Mouse (Mus musculus) gastrocnemius, postnatal 25 days (tissue): ENCODE data around the gene Ifi206. TPM values are rescaled to one million over a fixed set of nuclear protein-coding genes. Genes with fewer than 3 reads are reported as not detected.
"Not testable (repeated sequence)": the region's sequence is repeated elsewhere in the genome, so short reads cannot be mapped to it uniquely, and the experiment has no call there.

ENCODE experiments used
- DNase-seq: peaks from one replicate; pipeline ENCODE4 v3.0.0; 2022
- long read RNA-seq, 2 experiments: library from polyadenylated mRNA; stranded (forward); transcript quantifications; one replicate each; pipeline ENCODE4 v2.0.0; 2021
- total RNA-seq, 2 experiments: library from RNA; stranded (reverse); gene quantifications; 1 replicate in 1 of 2; 2 replicates in 1 of 2; pipeline ENCODE4 v1.2.3; 2021

Gene Ifi206
- not detected for total RNA-seq
- long read RNA-seq, experiment 1 = 0 reads
- long read RNA-seq, experiment 2 = 0 reads

DNA sequence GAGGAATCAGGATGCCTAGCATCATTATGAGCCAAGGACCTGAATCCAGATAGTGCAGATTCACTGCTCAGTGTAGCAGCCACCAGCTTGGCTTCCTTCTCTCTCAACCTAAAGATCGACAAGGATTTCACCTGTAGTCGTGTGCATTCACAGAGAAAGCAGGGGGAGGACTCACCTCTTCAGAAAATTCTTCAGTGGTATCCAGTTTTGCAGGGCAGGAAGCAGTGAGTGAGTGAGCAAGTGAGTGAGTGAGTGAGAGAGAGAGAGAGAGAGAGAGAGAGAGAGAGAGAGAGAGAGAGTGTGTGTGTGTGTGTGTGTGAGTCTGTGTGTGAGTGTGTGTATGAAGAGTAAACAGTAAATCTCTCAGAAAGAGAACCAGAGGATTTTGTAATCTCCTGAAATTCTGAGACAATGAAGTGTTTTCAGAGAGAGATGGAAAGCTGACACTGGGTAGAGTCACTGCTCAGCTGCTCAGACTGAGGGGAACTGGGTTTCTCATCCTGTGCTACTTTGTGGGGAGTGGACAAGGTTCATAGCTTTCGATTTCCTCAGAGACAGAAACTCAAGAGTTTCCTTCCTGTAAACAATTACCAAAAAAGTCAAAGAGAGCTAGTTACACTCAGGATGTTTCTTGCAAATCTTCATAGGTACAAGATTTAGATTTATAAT, at the start of gene Ifi206:
Gene Ifi206 (minus strand): TSS at position 230 of the 669 bp plus-strand sequence.
- not testable (repeated sequence) for DNase-seq

GRCm38 (mm10) chr1:173535791-173536190, 45.0 kb upstream of the Ifi206 start, which contains the start of gene Ifi214:
Gene Ifi214, minus strand, starts transcription at chr1:173535957.
- not testable (repeated sequence) for DNase-seq

DNA sequence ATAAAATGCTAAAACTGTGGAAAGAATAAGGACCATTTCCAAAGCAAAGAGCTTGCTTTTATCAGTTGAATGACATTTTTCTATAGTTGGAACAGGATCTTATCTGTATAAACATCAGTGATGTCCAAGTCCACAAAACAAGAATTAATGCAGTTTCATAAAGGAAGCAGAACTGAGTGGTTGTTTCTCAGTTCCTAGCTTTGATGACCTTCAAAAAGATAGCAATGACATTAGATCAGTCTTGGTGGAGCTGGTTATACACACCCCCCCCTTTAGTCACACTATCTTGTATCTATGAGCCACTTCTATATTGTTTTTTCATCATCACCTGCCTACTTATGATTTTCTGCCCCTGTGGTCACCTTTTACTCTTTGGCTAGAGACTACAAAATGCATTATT, 30.6 kb upstream of the Ifi206 start:
- no peak for DNase-seq

- DNase-seq = not testable (repeated sequence)
Observed at GRCm38 (mm10) chr1:173510595-173510994, 19.8 kb upstream of the Ifi206 start.

DNA sequence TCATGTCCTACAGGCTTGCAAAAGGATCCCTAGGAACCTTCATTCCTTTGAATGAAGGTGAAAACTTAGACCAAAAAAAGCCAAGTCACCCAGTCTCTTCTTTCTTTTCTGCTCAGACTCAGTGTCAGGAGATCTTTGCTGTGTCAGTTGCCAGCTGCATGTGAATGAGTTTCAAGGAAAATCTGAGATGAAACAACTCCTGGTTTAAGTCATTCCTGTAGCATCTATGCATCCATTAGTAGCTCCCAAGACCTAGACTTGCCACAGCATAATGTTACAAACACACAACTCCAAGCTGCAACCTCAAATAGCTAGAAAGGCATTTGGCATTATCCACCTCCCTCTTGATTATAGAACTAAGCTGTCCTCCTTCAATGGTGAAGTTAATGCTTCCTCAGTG, 642 bp upstream of the Ifi206 start:
- DNase-seq = not testable (repeated sequence)

GRCm38 (mm10) chr1:173481182-173481574, 9.7 kb downstream of the Ifi206 start:
- DNase-seq = not testable (repeated sequence)

- not testable (repeated sequence) for DNase-seq
Observed at GRCm38 (mm10) chr1:173480399-173481181, 10.3 kb downstream of the Ifi206 start.

DNA sequence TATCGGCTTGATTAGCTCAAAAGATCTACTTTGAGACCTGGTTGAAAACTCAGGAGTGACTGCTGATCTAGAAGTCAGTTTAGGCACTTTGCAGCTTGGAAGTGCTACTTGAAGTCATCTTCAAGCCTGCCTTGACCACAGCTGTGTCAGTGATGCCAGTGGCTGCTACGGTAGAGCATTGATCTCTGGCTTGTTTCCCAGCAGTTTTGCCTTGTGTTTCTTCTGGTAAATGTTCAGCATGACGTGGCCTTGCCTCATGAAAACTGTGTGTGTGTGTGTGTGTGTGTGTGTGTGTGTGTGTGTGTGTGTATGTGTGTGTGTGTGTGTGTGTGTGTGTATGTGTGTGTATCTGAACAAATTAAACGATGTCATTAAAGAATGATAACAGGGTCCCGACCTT, 34.1 kb downstream of the Ifi206 start:
- DNase-seq = no peak

- DNase-seq = no peak
Observed at GRCm38 (mm10) chr1:173456139-173456754, 34.6 kb downstream of the Ifi206 start.

DNA sequence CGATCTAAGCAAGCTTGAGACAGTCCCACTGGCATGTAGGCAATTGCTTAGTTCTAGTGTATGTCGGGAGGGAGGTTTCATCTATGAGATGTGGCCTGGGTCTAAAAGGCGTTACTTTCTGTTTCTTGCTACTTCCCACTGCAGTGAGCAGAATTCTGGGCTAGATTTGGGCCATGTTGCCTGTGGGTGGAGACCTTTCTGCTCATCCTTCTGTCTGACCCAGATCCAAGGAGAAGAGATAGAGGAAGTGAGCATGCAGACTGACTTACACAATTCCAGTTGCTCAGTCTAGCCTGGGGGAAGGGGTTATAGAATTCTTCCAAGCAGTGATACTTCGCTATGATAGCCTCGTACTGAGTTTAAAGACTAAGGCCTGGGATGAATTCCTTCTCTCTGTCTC, 39.2 kb downstream of the Ifi206 start:
- DNase-seq = no peak

GRCm38 (mm10) chr1:173450621-173451020, 40.2 kb downstream of the Ifi206 start:
- DNase-seq = no peak

DNA sequence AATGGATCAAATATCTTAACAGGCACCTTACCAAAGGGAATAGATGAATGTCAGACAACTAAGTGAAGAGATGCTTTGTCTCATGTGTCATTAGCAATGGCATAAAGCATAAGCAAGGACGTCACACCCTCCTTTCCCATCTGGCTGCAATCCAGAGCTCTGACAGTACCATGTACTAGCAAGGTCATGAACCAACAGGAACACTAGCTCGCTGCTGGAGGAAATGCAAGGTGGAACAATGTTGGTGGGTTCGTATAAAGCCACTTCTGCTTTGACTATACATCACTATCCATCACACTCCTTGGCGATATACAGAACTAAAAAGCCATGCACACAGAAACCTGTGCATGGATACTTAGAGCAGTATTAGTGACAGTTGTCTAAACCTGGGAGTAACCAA, 43.8 kb downstream of the Ifi206 start:
- no peak for DNase-seq

- no peak for DNase-seq
Observed at GRCm38 (mm10) chr1:173443061-173443460, 47.8 kb downstream of the Ifi206 start.

DNA sequence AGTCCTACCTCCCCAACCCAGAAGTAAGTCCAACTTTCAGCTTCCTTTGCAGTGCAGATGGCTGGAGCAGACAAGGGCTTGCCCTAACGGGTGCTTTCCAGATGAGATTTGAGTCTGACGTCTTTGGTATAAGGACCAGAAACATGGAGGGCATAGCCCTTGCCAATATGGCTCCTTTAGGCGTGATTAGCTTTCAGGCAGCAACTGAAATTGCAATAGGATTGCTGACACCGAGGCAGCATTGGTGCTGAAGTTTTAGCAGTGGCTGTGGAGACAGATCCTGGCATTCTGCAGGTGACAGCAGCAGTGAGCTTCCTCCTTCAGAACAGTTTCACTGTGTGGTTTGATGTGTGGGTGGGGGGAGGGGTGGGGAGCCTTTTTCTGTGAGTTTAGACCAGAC, 49.6 kb downstream of the Ifi206 start:
- DNase-seq = no peak

DNA sequence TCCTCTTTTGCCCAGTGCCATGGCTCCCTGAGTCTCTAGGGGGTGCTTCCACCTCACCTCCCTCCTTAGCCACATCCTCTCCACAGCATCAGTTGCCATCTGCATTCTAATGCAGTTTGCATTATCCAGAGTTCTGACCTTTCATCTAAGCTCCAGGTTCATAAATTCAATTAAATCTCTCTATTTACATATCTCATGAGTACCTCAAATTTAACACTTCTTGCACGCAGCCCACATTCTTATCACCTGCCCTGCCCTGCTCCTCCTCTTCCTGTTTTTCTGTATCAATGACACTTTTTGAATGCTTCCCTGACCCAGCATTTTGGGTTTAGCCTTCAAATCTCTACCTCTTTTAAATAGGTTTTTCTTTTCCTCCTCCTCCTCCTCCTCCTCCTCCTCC, 50.2 kb downstream of the Ifi206 start:
- no peak for DNase-seq

GRCm38 (mm10) chr1:173437161-173437953, 53.5 kb downstream of the Ifi206 start:
- DNase-seq = no peak

GRCm38 (mm10) chr1:173432411-173432810, 58.4 kb downstream of the Ifi206 start:
- DNase-seq = no peak

GRCm38 (mm10) chr1:173429995-173430699, 60.7 kb downstream of the Ifi206 start:
- DNase-seq = no peak

DNA sequence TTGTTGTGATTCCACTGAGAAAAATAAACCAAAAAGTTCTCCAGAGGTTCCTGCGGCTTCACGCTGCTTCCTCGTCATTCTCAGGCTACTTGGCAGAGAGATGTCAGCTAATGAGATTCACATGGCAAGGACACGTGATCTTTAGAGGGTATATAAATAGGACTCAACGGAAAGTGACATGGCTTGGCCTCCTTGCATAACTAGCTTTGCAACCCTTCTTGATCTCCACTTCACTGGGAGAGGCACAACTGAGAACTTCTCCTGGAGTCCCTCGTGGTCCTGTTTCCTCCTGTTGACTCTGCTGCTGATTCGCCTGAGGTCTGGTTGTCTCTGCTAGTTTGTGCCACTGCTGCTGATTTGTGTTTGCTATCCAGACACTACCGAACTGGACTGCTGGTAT, 63.5 kb downstream of the Ifi206 start:
- DNase-seq = no peak

DNA sequence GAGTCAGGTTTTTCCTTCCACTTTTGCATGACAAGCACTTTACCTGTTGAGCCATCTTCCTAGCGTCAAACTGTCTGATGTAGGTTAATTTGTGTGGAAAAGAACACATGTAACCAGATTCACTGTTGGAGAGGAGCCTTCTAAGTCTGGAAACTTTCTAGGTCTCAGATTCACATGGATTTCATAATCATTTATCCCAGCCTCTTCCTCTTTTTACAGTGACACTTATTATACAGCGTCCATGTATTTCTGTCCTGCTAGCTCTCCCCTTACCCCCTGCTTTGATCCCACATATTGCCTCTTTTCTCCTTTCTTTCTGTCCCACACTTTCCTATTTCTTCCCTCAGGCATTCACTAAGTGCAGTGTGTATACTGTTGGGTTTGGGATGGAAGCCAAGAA, 64.5 kb downstream of the Ifi206 start:
- DNase-seq = no peak

DNA sequence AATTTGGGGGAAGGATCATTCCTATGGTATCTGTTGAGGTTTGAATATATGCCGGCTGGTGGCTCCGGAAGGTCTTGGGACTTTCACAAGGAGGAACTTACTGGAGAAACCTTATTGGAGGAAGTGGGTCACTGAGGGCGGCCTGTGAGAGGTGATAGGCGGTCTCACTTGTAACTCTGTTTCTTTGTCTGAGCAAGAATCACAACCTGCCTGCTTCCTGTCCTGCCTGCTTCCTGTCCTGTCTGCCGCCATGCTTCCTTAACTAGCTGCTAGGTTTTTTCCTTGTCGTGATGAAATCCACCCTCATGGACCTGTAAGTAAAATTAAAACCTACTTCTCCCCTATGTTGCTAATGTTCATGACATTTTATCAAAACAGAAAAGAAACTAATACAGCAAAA, 70.5 kb downstream of the Ifi206 start:
- no peak for DNase-seq
